Mouse (Mus musculus) activated CD4-positive, CD25-positive, alpha-beta regulatory T cell (primary cell): ENCODE measurements around the gene Tk2. TPM values are rescaled to one million over a fixed set of nuclear protein-coding genes. Genes with fewer than 3 reads are reported as not detected.

Experiments
- polyA plus RNA-seq, 2 experiments: library from polyadenylated mRNA; unstranded; fragments of 100-300 nt; shearing (Covaris generic); gene quantifications; one replicate each; pipeline ENCODE4 v1.2.1; 2017

Gene Tk2
- 10 to 100 TPM; 61.4 to 69.4 TPM for polyA plus RNA-seq

GRCm38 (mm10) chr8:104248276-104248675 lies at the start of gene Tk2:
TSS of gene Tk2 (minus strand) at chr8:104248558.

DNA sequence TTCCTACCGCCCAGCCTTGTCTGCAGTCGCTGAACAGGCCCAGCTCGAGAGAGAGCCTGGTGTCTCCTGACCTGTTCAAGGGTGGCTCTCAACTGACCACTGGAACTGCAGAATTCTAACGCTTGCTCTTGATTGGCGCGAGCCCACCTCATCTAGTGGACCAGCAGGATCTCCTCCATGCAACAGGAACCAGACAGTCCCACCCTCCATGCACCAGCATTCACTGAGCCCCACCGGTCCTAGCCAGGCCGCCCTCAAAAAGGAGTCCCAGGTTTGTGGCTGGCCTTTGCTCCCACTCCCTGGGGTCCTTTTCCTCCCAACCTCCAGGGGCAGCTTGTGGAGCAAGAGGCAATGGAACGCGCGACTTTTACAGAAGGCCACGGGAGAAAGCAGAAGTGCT lies 44.7 kb upstream of the Tk2 start, which contains the start of gene Cmtm2a:
TSS of gene Cmtm2a (minus strand) at position 101 of the 400 bp plus-strand sequence.

DNA sequence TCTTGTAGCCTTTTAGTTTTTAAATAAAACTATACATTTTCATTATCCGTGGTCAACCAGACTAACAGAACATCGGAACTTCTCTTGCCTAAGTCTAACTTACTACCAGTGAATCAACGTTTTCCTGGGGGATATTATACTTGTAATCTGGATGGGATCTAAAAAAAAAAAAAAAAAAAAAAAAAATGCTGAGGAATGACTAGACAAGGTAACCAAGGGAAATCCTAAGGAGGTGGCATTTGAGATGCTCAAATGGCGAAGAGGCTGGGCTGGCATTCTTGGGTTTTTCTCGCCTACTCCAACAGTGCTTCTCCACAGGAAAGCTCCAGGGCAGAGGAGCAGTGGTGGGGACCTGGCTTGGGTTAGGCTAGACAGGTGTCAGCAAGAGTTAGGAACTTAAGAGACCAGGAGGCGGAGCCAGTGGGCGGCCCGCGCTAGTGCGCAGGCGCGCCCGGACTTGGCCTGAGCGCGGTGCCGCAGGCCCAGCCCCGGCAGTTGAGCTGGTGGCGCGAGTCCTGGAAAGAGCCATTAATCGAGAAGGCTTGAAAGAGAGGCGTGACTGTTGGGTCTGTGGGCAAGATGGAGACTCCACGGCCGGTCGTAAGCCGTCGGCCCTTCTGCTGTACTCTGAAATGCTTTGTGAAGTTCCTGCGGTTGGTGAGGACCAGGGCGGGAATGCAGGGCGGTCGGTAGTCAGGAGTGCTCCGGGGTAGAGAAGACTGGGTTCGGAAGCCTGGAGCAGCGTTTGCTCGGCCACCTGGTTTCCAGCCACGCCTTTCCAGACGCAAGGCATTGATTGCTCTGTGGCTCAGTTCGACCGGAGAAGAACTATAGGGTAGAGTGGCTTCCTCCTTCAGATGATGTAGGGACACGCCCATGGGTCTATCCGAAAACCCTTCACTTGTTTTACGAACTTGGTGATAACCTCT lies 2.3 kb upstream of the Tk2 start, which contains the start of gene Cklf:
TSS of gene Cklf (plus strand) at position 423 of the 929 bp plus-strand sequence.

Other genes with a start within 250 kb of the Tk2 start
- under 1 TPM; 0.06 to 0.19 TPM for gene Cdh5, start 146.9 kb downstream of the Tk2 start, polyA plus RNA-seq
- gene Bean1, start 78.1 kb downstream of the Tk2 start, polyA plus RNA-seq: under 1 TPM in 1 of 2 experiments, not detected in 1; 0.34 TPM
- gene Cklf, start 2.3 kb upstream of the Tk2 start, polyA plus RNA-seq: 100 to 1,000 TPM in 1 of 2 experiments, 10 to 100 TPM in 1; 85.6 to 108 TPM
- gene Cmtm2a, start 44.6 kb upstream of the Tk2 start, polyA plus RNA-seq: under 1 TPM in 1 of 2 experiments, not detected in 1; 0.48 TPM
- gene Gm45711, start 61.5 kb upstream of the Tk2 start, polyA plus RNA-seq: not detected
- gene Cmtm1, start 61.6 kb upstream of the Tk2 start, polyA plus RNA-seq: under 1 TPM in 1 of 2 experiments, not detected in 1; 0.31 TPM
- gene Gm11020, start 73.0 kb upstream of the Tk2 start, polyA plus RNA-seq: not detected
- not detected for gene Cmtm2b, start 73.7 kb upstream of the Tk2 start, polyA plus RNA-seq
- gene Cmtm3, start 90.9 kb upstream of the Tk2 start, polyA plus RNA-seq: 10 to 100 TPM; 20.2 to 24.7 TPM
- gene Cmtm4, start 147.2 kb upstream of the Tk2 start, polyA plus RNA-seq: under 1 TPM; 0.49 to 0.91 TPM
- gene Dync1li2, start 194.5 kb upstream of the Tk2 start, polyA plus RNA-seq: 10 to 100 TPM; 29.0 to 38.0 TPM